Mouse (Mus musculus) layer of hippocampus, adult 8-10 months (tissue): ENCODE data around the gene Pex5. TPM values are rescaled to one million over a fixed set of nuclear protein-coding genes. Genes with fewer than 3 reads are reported as not detected.

ENCODE experiments used
- DNase-seq, 2 experiments: peaks; one replicate each; pipeline ENCODE4 v3.0.0; 2022; ENCODE audit warnings: low spot score in 2 of 2
- total RNA-seq, 4 experiments: library from RNA; stranded (reverse); gene quantifications; 2 replicates each; pipeline ENCODE4 v1.2.4; 2022

Pex5 gene
- 10 to 100 TPM; 47.1 to 62.7 (median 57.5) TPM for total RNA-seq

- peak; percentile 93 to 95 for DNase-seq
Observed at GRCm38 (mm10) chr6:124414927-124415325, at the start of gene Pex5. Pex5 (minus strand) TSS chr6:124415067.

- DNase-seq = peak in 1 of 2 experiments; percentile 28
Observed at GRCm38 (mm10) chr6:124463881-124464291, 49.0 kb upstream of the Pex5 start.

DNA sequence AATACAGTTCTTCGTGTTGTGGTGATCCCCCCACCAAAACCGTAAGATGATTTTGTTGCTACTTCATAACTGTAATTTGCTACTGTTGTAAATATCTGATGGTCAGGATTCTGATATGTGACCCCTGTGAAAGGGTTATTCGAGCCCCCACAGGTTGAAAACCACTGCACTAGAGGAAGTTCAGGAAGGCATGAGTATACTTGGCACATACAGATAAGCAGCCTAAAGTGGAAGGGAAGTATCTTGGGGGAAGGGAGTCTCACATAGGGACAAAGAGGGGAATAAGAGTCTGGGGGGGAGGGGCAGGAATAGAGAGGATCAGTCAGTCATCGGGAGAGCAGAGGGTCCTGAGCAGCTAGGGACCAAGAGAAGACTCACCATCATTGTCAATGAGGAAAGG is 44.5 kb upstream of the Pex5 start:
- no peak for DNase-seq

DNA sequence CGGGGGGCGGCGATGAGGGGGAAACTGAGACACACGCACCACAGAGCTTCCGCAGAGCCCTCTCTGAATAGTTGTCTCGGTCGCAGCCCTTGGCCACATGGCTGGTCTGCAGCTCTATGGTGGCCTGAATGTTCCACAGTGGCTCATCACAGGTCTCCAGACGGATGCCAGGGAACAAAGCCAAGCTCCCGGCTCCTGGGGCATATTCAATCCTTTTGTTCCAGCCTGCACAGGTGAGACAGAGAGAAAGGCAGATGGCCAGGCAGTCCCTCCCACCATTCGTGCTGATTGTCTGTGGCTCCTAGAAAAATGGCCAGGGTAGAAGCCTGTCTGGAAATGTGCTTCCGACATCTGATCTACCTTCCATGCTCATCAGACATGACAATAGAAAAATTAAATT is 43.6 kb upstream of the Pex5 start:
- no peak for DNase-seq

DNA sequence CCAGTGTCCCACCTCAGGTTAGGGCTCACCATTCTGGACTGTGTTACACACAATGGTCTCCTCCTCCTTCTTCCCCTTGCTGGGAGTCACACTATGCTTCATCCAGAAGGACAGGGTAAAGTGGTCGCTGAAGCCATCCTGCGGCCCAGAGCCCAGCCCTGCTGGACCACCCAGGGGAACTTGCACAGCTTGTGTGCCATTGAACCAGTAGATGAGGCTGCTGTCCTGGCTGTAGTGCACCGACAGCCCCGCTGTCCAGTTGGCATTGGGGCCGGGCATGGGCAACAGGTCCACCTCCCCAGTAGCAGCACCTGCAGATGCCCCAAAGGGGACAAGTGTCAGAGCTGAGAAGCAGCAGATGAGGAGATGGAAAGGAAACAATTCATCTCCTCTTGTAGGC is 43.0 kb upstream of the Pex5 start:
- no peak for DNase-seq

GRCm38 (mm10) chr6:124456243-124456642 is 41.4 kb upstream of the Pex5 start:
- DNase-seq = no peak

- DNase-seq = no peak
Observed at GRCm38 (mm10) chr6:124453756-124454155, 38.9 kb upstream of the Pex5 start.

- no peak for DNase-seq
Observed at GRCm38 (mm10) chr6:124451995-124452394, 37.1 kb upstream of the Pex5 start.

DNA sequence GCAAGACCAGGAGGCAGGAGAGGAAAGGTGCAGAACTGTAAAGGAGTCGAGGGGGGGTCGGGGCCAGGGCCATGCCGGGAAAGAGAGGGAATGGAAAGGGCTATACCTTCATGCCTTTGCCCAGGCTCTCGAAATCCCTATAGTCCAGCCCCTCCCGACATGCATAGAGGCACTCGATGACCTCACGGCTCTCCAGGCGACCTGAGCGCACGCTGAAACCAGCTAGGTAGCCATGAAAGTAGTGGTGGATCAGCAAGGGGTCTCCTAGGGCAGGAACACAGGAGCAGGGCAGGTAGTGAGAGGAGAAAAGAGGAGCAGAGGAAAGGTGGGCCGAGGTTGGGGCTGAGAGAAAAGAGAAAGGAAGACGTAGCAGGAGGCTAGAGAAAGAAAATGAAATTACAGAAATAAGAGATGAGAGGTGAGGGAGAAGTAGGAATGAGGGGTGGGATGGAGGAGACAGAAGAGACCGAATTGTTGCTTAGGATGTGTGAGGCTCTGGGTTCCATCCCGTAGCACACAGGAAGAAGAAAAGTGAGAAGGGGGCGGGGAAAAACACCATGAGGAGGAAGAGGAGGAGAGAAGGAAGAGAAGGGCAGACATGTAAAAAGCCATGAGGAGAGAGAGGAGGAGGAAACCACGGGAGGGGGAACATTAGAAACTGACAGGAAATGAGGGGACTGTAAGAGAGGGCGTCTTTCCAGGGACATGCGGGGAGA is 35.0 kb upstream of the Pex5 start:
- DNase-seq = no peak

GRCm38 (mm10) chr6:124448959-124449667 is 34.2 kb upstream of the Pex5 start:
- no peak for DNase-seq

DNA sequence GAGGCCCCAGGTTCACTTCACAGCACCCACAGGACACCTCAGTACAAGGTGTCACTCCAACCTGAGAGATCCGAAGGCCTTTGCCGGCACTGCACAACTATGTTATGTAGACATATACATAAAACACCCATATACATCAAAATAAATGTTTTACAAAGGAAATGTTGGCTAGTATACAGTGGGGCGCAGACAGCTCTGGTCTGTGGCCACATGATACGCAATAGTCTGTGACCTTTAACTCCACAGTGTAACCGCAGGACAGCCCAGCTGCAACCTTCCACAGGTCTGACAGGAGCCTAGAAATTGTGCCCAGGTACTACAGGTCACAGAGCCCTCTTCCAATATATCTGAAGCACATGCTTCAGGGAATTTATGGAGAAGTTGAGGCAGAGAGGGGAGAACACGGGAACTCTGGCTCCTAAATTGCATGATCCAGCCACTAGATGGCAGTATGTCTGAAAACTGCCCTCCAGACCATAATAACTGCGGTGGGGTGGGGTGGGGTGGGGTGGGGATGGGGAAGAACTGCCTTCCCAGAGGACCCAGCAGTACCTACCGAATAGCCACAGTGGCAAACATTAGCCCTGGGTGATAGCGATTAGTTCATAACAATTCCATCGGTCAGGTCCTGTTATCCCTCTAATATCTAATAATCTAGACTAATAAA is 33.5 kb upstream of the Pex5 start:
- no peak for DNase-seq

- no peak for DNase-seq
Observed at GRCm38 (mm10) chr6:124447356-124447755, 32.5 kb upstream of the Pex5 start.

DNA sequence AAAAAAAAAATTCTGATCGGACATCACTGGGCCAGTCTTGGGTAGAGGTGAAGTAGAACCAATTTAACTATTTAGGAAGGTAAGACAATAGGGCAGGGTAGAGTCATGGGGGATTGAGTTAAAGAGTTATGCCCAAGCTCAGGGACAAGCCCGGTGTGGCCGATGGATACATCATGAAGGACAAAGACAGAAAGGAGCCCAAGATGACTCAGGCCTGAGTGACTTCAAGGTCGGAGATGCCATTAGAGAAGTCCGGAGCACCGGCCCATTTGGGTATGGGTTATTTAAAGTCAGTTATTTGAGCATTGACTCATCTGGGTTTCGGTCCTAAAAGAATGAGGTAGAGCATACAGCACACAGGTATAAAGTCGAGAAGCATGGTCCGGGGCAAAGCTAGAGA is 31.6 kb upstream of the Pex5 start:
- DNase-seq = no peak

- DNase-seq = no peak
Observed at GRCm38 (mm10) chr6:124446024-124446423, 31.2 kb upstream of the Pex5 start.

- DNase-seq = no peak
Observed at GRCm38 (mm10) chr6:124443338-124443737, 28.5 kb upstream of the Pex5 start.

DNA sequence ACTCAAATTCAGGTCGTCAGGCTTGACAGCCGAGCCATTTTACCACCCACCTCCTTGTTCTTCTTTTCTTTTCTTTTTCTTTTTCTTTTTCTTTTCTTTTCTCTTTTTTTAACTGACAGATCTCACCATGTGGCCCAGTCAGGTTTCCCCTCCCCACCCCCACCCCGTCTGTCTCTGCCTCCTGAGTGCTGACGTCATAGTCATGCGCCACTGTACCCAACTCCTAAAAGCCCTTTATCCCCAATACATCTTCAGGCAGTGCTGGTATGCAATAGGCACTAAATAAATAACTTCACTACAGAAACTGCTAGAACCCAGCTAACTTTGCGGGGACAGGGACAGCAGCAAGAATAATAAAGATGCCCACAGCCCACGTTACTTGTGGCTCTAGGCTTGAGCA is 21.4 kb upstream of the Pex5 start:
- DNase-seq = no peak

- DNase-seq = no peak
Observed at GRCm38 (mm10) chr6:124435173-124435572, 20.3 kb upstream of the Pex5 start.

DNA sequence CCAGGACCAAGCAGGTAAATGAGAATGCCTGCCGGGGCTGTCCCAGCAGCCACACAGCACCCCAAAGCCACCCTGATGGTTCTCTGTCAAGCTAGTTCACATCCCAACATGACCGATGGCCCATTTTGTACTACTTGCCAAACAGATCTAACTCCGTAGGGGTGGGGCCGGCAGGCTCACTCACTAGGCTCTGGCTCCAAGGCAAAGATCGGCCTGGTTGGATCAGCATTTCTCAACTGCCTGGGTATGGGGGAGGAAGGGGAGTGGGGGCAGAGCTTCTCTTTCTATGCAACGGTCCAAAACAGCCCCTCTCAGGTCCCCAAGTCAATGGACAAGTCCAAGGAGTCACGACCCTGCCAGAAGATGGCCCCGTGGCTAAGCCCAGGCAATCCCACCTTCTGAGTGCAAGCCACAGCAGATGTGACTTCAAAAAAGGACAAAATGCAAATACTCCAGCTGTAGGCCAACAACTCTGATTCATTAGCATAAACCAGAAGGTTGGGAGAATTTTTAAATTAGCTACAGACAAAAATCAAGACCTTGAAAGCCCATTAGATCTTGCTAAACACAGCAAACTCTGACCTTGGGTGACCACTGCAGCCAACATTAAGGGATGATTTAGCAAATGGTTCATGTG is 18.9 kb upstream of the Pex5 start:
- DNase-seq = no peak

DNA sequence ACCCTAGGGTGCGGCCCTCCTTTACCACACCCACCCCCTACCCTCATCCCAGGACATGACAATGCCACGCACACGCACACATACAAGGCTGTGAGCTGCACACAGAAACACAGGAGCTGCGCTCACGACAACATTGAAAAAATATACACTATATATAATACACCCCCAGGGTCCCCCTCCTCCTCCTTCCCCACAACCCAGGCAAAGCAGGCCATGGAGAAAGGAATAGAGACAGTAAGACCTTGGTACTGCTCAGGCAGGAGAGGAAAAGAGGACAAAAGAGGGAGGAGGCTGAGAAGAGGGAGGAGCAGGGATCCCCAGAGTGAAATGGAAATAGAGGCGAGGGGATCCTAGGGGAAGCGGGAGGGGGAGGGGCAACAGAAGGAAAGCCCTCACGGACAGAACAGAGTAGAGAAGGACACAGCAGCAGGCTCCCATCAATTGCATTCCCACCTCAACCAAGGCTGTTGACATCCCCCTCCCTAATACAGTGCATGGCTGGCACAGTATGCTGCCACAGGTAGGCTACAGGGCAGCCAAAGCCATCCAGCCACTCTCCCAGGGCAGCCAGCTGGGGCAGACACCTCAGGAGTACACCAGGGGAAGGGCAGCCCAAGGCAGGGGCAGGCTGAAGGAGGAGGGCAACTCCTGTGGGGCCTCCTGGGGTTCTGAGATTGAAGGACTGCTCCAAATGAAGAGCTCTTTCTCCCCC is 16.1 kb upstream of the Pex5 start:
- no peak for DNase-seq

GRCm38 (mm10) chr6:124430379-124430778 is 15.5 kb upstream of the Pex5 start:
- DNase-seq = no peak
